Mouse (Mus musculus) midbrain, embryonic 14.5 days (tissue): ENCODE measurements around the gene Tpgs1. TPM values are rescaled to one million over a fixed set of nuclear protein-coding genes. Genes with fewer than 3 reads are reported as not detected.
A peak's percentile ranks its signal among the peaks of the same experiment; 100 is the strongest.

ENCODE experiments used
- ATAC-seq: fragments of 200-750 bp; cut with Nextera tagmentation; 2 replicates; pipeline ENCODE4 v1.8.0; 2017; ENCODE audit warnings: moderate number of reproducible peaks, moderate library complexity; ENCODE audit not compliant: low FRiP score, low TSS enrichment
- DNase-seq: peaks from one replicate; pipeline ENCODE4 v3.0.0-alpha.2; 2015
- H3K27ac ChIP-seq: fragments of 300-500 bp; sonication (generic); replicated peaks from 2 replicates; pipeline ENCODE4 v1.5.1; 2014; ENCODE audit warnings: mild to moderate bottlenecking, low read depth, low read length, moderate library complexity
- H3K27me3 ChIP-seq: fragments of 300-500 bp; sonication (generic); 2 replicates; pipeline ENCODE4 v1.6.1; 2014; ENCODE audit warnings: low read length, control low read depth, mixed read lengths; ENCODE audit not compliant: control insufficient read depth, insufficient read depth
- H3K36me3 ChIP-seq: fragments of 300-500 bp; sonication (generic); 2 replicates; pipeline ENCODE4 v1.6.1; 2014; ENCODE audit warnings: low read length, control low read depth; ENCODE audit not compliant: control insufficient read depth, insufficient read depth
- H3K4me1 ChIP-seq: fragments of 300-500 bp; sonication (generic); 2 replicates; pipeline ENCODE4 v1.6.1; 2014; ENCODE audit warnings: mild to moderate bottlenecking, antibody characterized with exemption, low read length, control low read depth; ENCODE audit not compliant: control insufficient read depth, insufficient read depth
- H3K4me2 ChIP-seq: fragments of 300-500 bp; sonication (generic); 2 replicates; pipeline ENCODE4 v1.6.1; 2014; ENCODE audit warnings: mild to moderate bottlenecking, low read length, moderate library complexity
- H3K4me3 ChIP-seq: fragments of 300-500 bp; sonication (generic); replicated peaks from 2 replicates; pipeline ENCODE4 v1.5.1; 2014; ENCODE audit warnings: low read depth, low read length
- H3K9ac ChIP-seq: fragments of 300-500 bp; sonication (generic); replicated peaks from 2 replicates; pipeline ENCODE4 v1.6.1; 2014; ENCODE audit warnings: mild to moderate bottlenecking, low read length, moderate library complexity
- H3K9me3 ChIP-seq: fragments of 300-500 bp; sonication (generic); 2 replicates; pipeline ENCODE4 v1.6.1; 2016; ENCODE audit warnings: low read length, control low read depth, mixed read lengths; ENCODE audit not compliant: control insufficient read depth
- WGBS: fragments of 180-500 bp; shearing (Covaris S2); extraction: QIAGEN DNeasy Blood & Tissue Kit; methylation state at CpG from one replicate; pipeline ENCODE4 v1.1.7; 2014; 5-methylcytosine and 5-hydroxymethylcytosine counted together
- polyA plus RNA-seq: library from polyadenylated mRNA; unstranded; fragments of >200 nt; fragmentation: Nextera tagmentation; extraction: Ambion mirVana; gene quantifications from 2 replicates; pipeline ENCODE4 v1.2.1, GENCODE M21; 2014

Tpgs1 gene
- polyA plus RNA-seq, 1 experiment from 2014 or later: 94.4 TPM

DNA sequence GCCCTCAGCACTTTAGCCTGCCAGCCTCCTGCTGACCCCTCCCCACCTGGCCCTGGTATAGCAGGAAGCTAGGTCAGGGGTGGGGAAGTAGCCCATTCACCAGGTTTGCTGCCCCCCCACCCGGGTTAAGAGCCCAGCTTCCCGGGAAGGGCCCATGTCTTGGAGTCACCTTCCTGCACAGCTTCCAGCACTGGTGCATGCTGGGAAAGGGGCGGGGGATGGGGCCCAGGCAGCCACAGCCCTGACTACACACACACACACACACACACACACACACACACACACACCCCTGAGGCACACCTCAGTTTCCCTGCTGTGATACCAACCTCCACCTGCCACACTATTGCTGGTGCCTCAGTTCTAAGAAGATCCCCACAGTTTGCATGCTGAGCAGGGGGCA, 7.3 kb upstream of the Tpgs1 start:
- H3K4me3 ChIP-seq: no peak overlapping the region
- DNase-seq (no peak), ATAC-seq (no peak)
- no peaks in the 10 kb centered on the region for H3K36me3 ChIP-seq
- no peak overlapping the region for H3K27ac ChIP-seq
- 53% methylated on average over 3 of the region's 3 CpGs for WGBS
- H3K27me3 ChIP-seq: no peaks in the 10 kb centered on the region
- no peak overlapping the region for H3K9ac ChIP-seq
- no peaks in the 10 kb centered on the region for H3K4me1 ChIP-seq
- no peaks in the 10 kb centered on the region for H3K9me3 ChIP-seq
- H3K4me2 ChIP-seq: no peak overlapping the region

DNA sequence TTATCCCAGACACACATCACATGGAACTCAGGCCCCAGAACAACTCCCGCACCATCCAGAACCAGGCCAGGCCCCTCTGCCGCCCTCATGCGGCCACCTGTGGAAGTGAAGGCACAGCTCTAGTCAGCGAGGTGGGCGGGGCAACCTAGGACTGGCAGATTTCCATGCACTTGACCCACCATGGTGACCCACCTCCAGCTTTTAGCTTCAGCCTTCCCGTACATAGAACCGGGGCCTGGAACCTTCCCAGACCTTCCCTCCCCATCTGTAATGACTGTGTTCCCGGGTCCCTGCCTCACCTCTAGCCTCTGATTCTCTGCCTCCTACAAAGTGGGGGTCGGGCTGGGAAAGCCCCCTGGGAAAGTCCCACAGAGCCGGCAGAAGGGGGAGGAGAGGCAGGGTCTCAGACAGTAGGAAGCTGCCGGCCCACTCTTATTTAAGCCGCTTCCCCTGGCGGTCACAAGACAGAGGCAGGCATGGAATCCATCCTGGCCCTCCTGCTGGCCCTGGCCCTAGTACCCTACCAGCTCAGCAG, 5.0 kb upstream of the Tpgs1 start, which contains the start of gene Madcam1:
Madcam1 (plus strand) TSS at position 429 of the 535 bp plus-strand sequence.
- ATAC-seq (no peak; the same call in 1 of the 2 replicates), DNase-seq (peak; percentile 83)
- H3K4me3 ChIP-seq: no peak within 1 kb of the TSS
- H3K36me3 ChIP-seq: no peaks in the 10 kb centered on the region
- H3K27ac ChIP-seq: no peak within 1 kb of the TSS
- no peaks in the 10 kb centered on the region for H3K9me3 ChIP-seq
- H3K9ac ChIP-seq: no peak within 1 kb of the TSS
- WGBS: 10% methylated on average over 13 of the region's 13 CpGs
- H3K4me2 ChIP-seq: no peak within 1 kb of the TSS
- H3K27me3 ChIP-seq: no peaks in the 10 kb centered on the region
- H3K4me1 ChIP-seq: peaks cover 5% of the 10 kb centered on the region

DNA sequence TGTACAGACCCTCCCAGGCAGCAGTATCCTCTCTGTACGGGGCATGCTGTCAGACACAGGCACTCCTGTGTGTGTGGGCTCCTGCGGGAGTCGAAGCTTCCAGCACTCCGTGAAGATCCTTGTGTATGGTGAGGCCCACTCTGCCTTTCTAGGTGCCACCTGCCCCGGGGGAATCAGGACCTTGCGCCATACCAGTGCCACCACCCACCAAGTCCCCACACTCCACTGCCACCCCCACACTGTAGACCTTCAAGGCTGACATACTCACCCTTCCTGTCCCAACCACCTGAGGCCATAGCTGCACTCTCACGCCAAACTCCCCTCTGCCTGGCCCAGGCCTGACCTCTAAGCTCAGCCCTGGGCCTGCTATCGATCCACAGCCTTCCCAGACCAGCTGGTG, 4.1 kb upstream of the Tpgs1 start:
- 85% methylated on average over 8 of the region's 8 CpGs for WGBS
- Histone ChIP-seq H3K27me3 (no peaks in the 10 kb centered on the region), H3K4me2 (no peak overlapping the region), H3K4me3 (no peak overlapping the region), H3K4me1 (peaks cover 5% of the 10 kb centered on the region), H3K27ac (no peak overlapping the region), H3K9ac (no peak overlapping the region), H3K36me3 (no peaks in the 10 kb centered on the region), H3K9me3 (no peaks in the 10 kb centered on the region)
- ATAC-seq (no peak), DNase-seq (no peak)

DNA sequence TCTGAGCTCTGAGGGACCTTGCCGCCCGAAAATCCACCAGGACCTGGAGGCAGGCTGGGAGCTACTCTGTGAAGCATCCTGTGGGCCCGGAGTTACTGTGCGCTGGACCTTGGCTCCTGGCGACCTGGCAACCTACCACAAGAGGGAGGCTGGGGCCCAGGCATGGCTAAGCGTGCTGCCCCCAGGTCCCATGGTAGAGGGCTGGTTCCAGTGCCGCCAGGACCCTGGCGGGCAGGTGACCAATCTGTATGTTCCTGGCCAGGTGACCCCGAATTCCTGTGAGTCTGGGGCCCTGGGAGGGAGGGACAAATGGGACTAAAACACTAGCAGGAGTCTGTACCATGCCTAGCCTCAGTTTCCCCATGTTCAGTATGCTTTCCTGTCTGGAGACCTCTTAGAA, 2.7 kb upstream of the Tpgs1 start:
- no peak overlapping the region for H3K9ac ChIP-seq
- H3K4me2 ChIP-seq: no peak overlapping the region
- H3K27me3 ChIP-seq: no peaks in the 10 kb centered on the region
- H3K4me3 ChIP-seq: no peak overlapping the region
- H3K27ac ChIP-seq: no peak overlapping the region
- DNase-seq (no peak), ATAC-seq (no peak)
- no peaks in the 10 kb centered on the region for H3K9me3 ChIP-seq
- H3K4me1 ChIP-seq: peaks cover 16% of the 10 kb centered on the region
- H3K36me3 ChIP-seq: no peaks in the 10 kb centered on the region
- WGBS: 76% methylated on average over 9 of the region's 9 CpGs

DNA sequence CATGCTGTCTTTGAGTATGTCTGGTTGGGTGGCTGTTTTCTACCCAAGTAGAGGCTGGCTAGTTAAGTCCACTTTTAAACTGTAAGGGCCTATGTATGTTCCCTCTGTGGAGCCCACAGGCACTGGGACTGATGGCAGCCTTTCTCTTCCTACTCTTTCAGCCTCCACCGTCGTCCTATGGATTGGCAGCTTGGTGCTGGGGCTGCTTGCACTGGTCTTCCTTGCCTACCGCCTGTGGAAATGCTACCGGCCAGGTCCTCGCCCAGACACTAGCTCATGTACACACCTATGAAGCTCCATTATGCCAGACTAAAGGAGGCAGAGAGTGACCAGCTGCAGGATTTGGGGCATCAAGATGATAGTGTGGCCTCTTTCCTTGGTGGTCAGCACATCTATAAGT, 1.1 kb upstream of the Tpgs1 start:
- peaks cover 16% of the 10 kb centered on the region for H3K4me1 ChIP-seq
- no peaks in the 10 kb centered on the region for H3K9me3 ChIP-seq
- H3K27me3 ChIP-seq: no peaks in the 10 kb centered on the region
- 0 out of 2 replicates have a peak, but pooled peaks cover 6% of the 10 kb centered on the region for H3K36me3 ChIP-seq
- DNase-seq: no peak
- no peak for ATAC-seq
- peak overlapping the region; percentile 88 for H3K4me2 ChIP-seq
- H3K4me3 ChIP-seq: peak overlapping the region; percentile 98; the same call in 1 of the 2 replicates
- H3K27ac ChIP-seq: peak overlapping the region; percentile 98
- H3K9ac ChIP-seq: no peak overlapping the region; the same call in 1 of the 2 replicates
- WGBS: 91% methylated on average over 5 of the region's 5 CpGs

DNA sequence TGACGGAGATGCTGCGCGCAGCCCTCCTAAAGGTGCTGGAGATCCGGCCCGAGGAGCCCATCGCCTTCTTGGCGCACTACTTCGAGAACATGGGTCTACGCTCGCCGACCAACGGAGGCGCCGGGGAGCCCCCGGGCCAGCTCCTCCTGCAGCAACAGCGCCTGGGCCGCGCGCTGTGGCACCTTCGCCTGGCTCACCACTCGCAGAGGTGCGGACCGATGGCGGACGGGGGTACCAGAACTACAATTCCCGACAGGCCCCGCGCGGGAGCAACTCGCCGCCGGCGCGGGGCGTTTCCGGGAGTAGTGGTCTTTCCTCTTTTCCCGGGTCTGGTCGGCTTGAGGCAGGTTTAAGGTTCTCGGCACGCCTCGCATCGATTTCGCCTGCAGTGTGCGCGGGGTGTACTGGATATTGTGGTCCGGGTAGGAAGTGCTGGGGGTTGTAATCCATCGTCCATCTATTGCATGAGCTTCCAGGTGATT, 448 bp downstream of the Tpgs1 start:
- WGBS: under 1% methylated on average over 47 of the region's 47 CpGs
- H3K4me2 ChIP-seq: peak overlapping the region; percentile 88

DNA sequence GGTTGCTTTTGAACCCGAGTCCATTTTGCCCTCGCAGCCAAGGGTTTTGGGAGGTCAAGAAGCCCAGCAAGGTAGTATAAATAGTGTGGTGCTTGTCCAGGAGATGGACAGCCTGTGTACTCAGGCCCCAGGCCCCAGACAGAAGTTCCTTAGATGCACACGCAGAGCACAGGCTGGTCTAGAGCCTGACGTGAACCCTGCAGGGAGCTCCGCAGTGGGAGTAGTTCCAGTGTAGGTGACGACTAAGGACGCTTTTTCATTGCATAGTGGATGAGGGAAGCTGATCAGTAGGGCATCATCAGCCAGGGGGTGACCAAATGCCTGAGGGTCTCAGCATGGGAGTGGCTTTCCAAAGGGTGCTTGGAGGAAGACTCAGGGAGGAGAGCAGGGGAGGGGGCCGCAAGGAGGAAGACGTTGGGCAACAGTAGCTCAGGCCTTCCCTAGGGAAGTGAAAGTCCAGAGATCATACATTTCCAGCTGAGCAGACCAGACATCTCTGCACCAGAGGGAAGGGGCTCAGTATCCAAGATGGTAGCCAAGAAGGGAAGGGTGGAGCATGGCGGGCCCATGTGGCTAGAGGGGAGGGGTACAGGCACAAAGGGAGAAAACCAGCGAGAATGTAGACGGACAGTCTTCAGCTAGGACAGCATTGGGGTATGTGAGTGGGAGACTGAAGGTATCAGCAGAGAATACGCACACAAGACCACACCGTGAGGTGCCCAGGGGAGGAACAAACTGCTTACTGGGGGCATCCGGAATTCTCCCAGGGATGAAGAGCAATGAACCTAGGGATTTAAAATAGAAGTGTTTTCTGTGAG, 1.1 kb downstream of the Tpgs1 start:
- Histone ChIP-seq H3K4me2 (peak overlapping the region; percentile 88), H3K27me3 (no peaks in the 10 kb centered on the region), H3K4me3 (peak overlapping the region; percentile 98), H3K27ac (peak overlapping the region; percentile 98), H3K36me3 (0 out of 2 replicates have a peak, but pooled peaks cover 6% of the 10 kb centered on the region), H3K9ac (peak overlapping the region; percentile 91), H3K9me3 (no peaks in the 10 kb centered on the region), H3K4me1 (peaks cover 16% of the 10 kb centered on the region)
- WGBS: 34% methylated on average over 15 of the region's 15 CpGs
- DNase-seq (no peak), ATAC-seq (peak; percentile 24; the same call in 1 of the 2 replicates)

More for the DNA sequence above, 448 bp downstream of the Tpgs1 start:
- ATAC-seq: peak; percentile 78
- Histone ChIP-seq H3K9me3 (no peaks in the 10 kb centered on the region), H3K4me3 (peak overlapping the region; percentile 98), H3K9ac (peak overlapping the region; percentile 91), H3K27ac (peak overlapping the region; percentile 98), H3K27me3 (no peaks in the 10 kb centered on the region), H3K36me3 (0 out of 2 replicates have a peak, but pooled peaks cover 6% of the 10 kb centered on the region), H3K4me1 (peaks cover 16% of the 10 kb centered on the region)
- peak; percentile 94 for DNase-seq

DNA sequence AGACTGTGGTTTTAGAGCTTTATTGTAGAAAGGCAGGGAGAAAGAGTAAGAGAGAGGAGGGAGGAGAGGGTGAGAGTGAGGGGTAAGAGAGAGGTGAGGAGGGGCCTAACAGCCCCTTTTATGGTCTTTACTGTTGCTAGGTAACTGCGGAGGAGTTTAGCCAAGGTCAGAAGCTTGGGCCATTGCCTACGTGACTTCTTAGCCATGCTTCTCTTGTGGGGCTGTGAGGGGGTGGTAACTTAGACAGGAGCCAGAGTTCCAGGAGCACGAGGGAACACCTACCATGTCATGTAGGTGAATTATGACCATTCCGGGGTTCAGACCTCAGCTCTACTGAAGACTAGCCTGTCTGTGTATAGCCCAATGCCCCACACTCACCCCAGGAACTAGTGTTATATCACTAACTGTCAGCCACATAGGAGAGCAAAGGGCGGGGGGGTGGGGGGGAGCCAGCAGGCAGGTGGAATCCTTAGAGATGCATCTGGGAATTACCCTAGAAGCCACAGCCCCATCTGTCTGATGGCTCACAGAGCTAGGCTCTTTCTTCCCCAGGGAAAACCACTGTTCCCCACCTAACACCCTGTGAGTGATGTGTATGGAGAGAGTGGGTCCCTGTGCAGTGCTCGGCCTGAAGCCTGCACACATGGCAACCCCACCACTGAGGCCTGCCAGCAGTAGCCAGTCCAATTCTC, 2.4 kb downstream of the Tpgs1 start:
- Histone ChIP-seq H3K27ac (no peak overlapping the region), H3K4me3 (no peak overlapping the region), H3K27me3 (no peaks in the 10 kb centered on the region), H3K36me3 (peaks cover 16% of the 10 kb centered on the region), H3K4me1 (peaks cover 16% of the 10 kb centered on the region), H3K9me3 (no peaks in the 10 kb centered on the region), H3K4me2 (no peak overlapping the region), H3K9ac (no peak overlapping the region)
- DNase-seq (no peak), ATAC-seq (no peak)
- WGBS: 72% methylated on average over 6 of the region's 6 CpGs
